Comparison of ENCODE assay signal across 8 mouse cellular contexts in genomic region chrX:48454495-48454878, GRCm38 (mm10). TPM values are rescaled to one million over a fixed set of nuclear protein-coding genes. Genes with fewer than 3 reads are reported as not detected.
DNase-seq lines count a peak whose midpoint lies in the region; ATAC-seq lines count a peak whose summit lies in the region.

No protein-coding gene starts in this region.

- no peaks in the 10 kb centered on the region for H3K36me3 ChIP-seq in kidney, embryonic 16.5 days (ENCODE audit: insufficient read depth, low read length)
- no peaks in the 10 kb centered on the region for H3K36me3 ChIP-seq in intestine, embryonic 14.5 days (ENCODE audit: control insufficient read depth, insufficient read depth, low read length)

- no peak for DNase-seq in kidney, postnatal 4 days
- peak; percentile 75 for DNase-seq in intestine, embryonic 14.5 days (ENCODE audit: low spot score)
- DNase-seq in right cerebral cortex, adult 18-20 months, result no peak
- no peak for DNase-seq in left cerebral cortex, adult 18-20 months (ENCODE audit: low spot score in 2 of 2)
- no peak for DNase-seq in urinary bladder, adult 2 months (ENCODE audit: low spot score)

- H3K4me2 ChIP-seq in kidney, embryonic 16.5 days (replicated peaks; ENCODE audit: low read depth, low read length), result peak overlapping the region; percentile 51
- H3K4me2 ChIP-seq in intestine, embryonic 14.5 days (ENCODE audit: low read length), result peak overlapping the region; percentile 48

- H3K9ac ChIP-seq in kidney, embryonic 16.5 days (replicated peaks; ENCODE audit: low read length), result 0 out of 2 replicates have a peak overlapping the region, but pooled peaks have one; percentile 46
- no peak overlapping the region for H3K9ac ChIP-seq in intestine, embryonic 14.5 days (ENCODE audit: low read length)

- H3K27me3 ChIP-seq in kidney, embryonic 16.5 days (ENCODE audit: insufficient read depth, low read length), result no peaks in the 10 kb centered on the region
- H3K27me3 ChIP-seq in intestine, embryonic 14.5 days (replicated peaks; ENCODE audit: control insufficient read depth, insufficient read depth, low read length), result no peaks in the 10 kb centered on the region

- H3K27ac ChIP-seq in kidney, embryonic 16.5 days (ENCODE audit: low read length), result no peak overlapping the region
- peak overlapping the region; percentile 72 for H3K27ac ChIP-seq in brown adipose tissue, adult 24 weeks (replicated peaks; ENCODE audit: low read depth, low read length)
- peak overlapping the region; percentile 70; the same call in 1 of the 2 replicates for H3K27ac ChIP-seq in intestine, embryonic 14.5 days (ENCODE audit: low read depth)

- H3K4me1 ChIP-seq in kidney, embryonic 16.5 days (ENCODE audit: insufficient read depth, low read length), result peaks cover 6% of the 10 kb centered on the region; the same call in 1 of the 2 replicates
- H3K4me1 ChIP-seq in brown adipose tissue, adult 24 weeks (ENCODE audit: control insufficient read depth, insufficient read depth, insufficient read length, low read length), result 0 out of 2 replicates have a peak, but pooled peaks cover 2% of the 10 kb centered on the region
- no peaks in the 10 kb centered on the region; the same call in 1 of the 2 replicates for H3K4me1 ChIP-seq in intestine, embryonic 14.5 days (replicated peaks; ENCODE audit: control insufficient read depth, insufficient read depth, low read length)

- ATAC-seq in kidney, embryonic 16.5 days (ENCODE audit: low FRiP score, low TSS enrichment), result peak; percentile 79
- ATAC-seq in intestine, embryonic 14.5 days (replicated peaks; ENCODE audit: low FRiP score, low TSS enrichment, low read depth), result peak; percentile 75; the same call in 1 of the 2 replicates
- peak; percentile 13; the same call in 1 of the 2 replicates for ATAC-seq in monocyte, adult 5-6 weeks (replicated peaks; ENCODE audit: insufficient number of reproducible peaks, low FRiP score, low TSS enrichment, poor library complexity, severe bottlenecking)

- WGBS in kidney, embryonic 16.5 days, result 19% methylated on average over 18 of the region's 21 CpGs
- WGBS in intestine, embryonic 14.5 days, result 22% methylated on average over 20 of the region's 21 CpGs

- no peaks in the 10 kb centered on the region for H3K9me3 ChIP-seq in kidney, embryonic 16.5 days (ENCODE audit: low read length)
- H3K9me3 ChIP-seq in intestine, embryonic 14.5 days (ENCODE audit: control insufficient read depth, low read length), result no peaks in the 10 kb centered on the region

- peak overlapping the region; percentile 55 for H3K4me3 ChIP-seq in kidney, embryonic 16.5 days (ENCODE audit: low read length)
- H3K4me3 ChIP-seq in brown adipose tissue, adult 24 weeks (ENCODE audit: insufficient read depth, low read depth, low read length), result peak overlapping the region; percentile 66
- H3K4me3 ChIP-seq in intestine, embryonic 14.5 days (ENCODE audit: low read depth, low read length), result peak overlapping the region; percentile 51

RNA-seq across cellular contexts. Expression of gene Elf4, which starts 8.4 kb away (rescaled TPM):
- polyA plus RNA-seq in kidney, embryonic 16.5 days (2015; fragmentation: Nextera tagmentation; extraction: Ambion mirVana), result 5.1 and 5.8 TPM in 2 replicates
- 1.9 and 2.6 TPM in 2 replicates for polyA plus RNA-seq in brown adipose tissue, adult 24 weeks (2012; ENCODE audit: insufficient read depth, insufficient read length, missing spikeins)
- polyA plus RNA-seq in intestine, embryonic 14.5 days (2014; fragmentation: Nextera tagmentation; extraction: Ambion mirVana), result 17.7 and 19.8 TPM in 2 replicates
- 35.9 to 86.3 TPM (median 41.4 TPM) in 3 replicates for total RNA-seq in monocyte, adult 5-6 weeks (2017)
- total RNA-seq in left cerebral cortex, adult 18-20 months (2021), result 1 to 10 TPM; 1.0 to 1.1 TPM
- polyA plus RNA-seq in urinary bladder, adult 2 months (2012; rRNA removed), result 15.6 and 16.7 TPM in 2 replicates

RNA-seq across cellular contexts. Expression of gene Aifm1, which starts 58.9 kb away (rescaled TPM):
- polyA plus RNA-seq in kidney, embryonic 16.5 days (2015; fragmentation: Nextera tagmentation; extraction: Ambion mirVana), result 105 and 106 TPM in 2 replicates
- 121 and 191 TPM in 2 replicates for polyA plus RNA-seq in brown adipose tissue, adult 24 weeks (2012; ENCODE audit: insufficient read depth, insufficient read length, missing spikeins)
- polyA plus RNA-seq in intestine, embryonic 14.5 days (2014; fragmentation: Nextera tagmentation; extraction: Ambion mirVana), result 70.9 and 76.1 TPM in 2 replicates
- 21.7 to 40.5 TPM (median 35.6 TPM) in 3 replicates for total RNA-seq in monocyte, adult 5-6 weeks (2017)
- 10 to 100 TPM; 23.1 to 28.4 TPM for total RNA-seq in left cerebral cortex, adult 18-20 months (2021)
- 28.1 and 33.5 TPM in 2 replicates for polyA plus RNA-seq in urinary bladder, adult 2 months (2012; rRNA removed)

Comparison
In these comparisons a context has a peak if more than half of its experiments do, and no peak if none do; other contexts are left out.
1. ATAC-seq: peak in every context shown above with its lines; median percentile 79 in kidney, embryonic 16.5 days; 75 in intestine, embryonic 14.5 days; 13 in monocyte, adult 5-6 weeks.